Mouse (Mus musculus): ENCODE data around the gene Arid2.

- TF ChIP-seq POLR2AphosphoS2 (IDR thresholded peaks at IDR 0.05; ENCODE audit: insufficient read length, low read depth): no peak
- TF ChIP-seq POLR2A (IDR thresholded peaks at IDR 0.05; ENCODE audit: insufficient read length, low read depth): no peak
- TF ChIP-seq TCF3 (IDR thresholded peaks at IDR 0.05; ENCODE audit: insufficient read length, low read depth): no peak
- no peak for TF ChIP-seq USF1 (IDR thresholded peaks at IDR 0.05; ENCODE audit: low read depth)
- no peak for TF ChIP-seq MYOG (IDR thresholded peaks at IDR 0.05; ENCODE audit: control insufficient read depth in 1 of 3, insufficient read depth in 1 of 3, insufficient read length in 2 of 3, low read depth in 2 of 3)
Observed at GRCm38 (mm10) chr15:96293444-96293843, 6.1 kb downstream of the Arid2 start.

Data from myocyte (in vitro differentiated cells).